Mouse (Mus musculus) right cerebral cortex, postnatal 4 days (tissue): ENCODE results near the gene Ccnd3.
A peak's percentile ranks its signal among the peaks of the same experiment; 100 is the strongest.

ENCODE experiments used
- DNase-seq: peaks from one replicate; pipeline ENCODE4 v3.0.0-alpha.2; 2022

Gene Ccnd3

DNA sequence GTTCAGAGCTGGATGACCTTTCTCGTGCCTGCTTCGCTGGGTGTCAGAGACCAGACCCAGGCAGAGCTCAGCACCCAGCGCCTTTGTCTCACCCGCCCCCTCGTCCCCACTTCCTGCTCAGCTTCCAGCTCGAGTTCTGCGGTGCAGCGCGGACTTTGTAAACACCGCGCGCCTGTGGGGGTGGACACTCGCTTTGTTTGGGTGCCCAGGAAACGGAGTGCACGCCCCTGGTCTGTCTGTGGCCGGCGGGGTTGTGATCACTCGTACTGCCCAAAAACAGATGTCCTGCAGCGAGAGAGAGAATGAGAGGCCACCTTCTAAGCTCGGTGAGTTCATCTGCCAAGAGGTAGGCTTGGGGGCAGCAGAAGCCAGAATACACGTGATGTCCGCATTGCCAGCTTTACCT is at the start of gene Ccnd3:
Gene Ccnd3, plus strand, starts transcription at position 111 of the 406 bp plus-strand sequence.
- DNase-seq: peak; percentile 19

DNA sequence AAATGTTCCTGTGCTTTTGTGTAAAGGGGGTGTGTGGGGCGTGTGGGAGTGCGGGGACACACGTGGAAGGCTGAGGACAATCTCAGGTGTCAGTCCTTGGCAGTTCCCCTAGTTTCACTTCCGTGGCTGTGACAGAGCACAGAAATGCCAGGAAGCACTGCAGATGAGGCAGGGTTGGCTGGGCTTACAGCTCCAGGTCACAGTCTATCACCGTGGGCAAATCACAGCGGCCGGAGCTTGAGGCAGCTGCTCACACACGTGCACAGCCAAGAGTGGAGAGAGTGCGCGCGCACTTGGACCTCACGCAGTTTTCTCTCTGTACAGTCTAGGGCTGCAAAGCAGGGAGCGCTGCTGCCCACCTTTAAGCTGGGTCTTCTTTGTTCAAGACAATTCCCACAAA is 46.5 kb upstream of the Ccnd3 start:
- DNase-seq: no peak

DNA sequence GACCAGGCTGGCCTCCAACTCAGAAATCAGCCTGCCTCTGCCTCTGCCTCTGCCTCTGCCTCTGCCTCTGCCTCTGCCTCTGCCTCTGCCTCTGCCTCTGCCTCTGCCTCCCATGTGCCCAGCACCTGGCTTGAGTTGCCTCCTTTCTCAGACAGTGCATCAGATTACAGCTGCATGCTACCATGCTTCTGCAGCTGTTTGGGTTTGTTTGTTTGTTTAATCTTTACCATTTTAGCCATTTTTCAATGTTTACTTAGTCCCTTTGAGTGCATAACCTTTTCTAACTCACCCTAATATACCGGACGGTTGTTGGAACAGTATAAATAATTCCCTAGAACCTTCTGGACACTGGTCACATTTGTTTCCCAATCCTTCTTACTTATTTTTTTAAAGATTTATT is 45.9 kb upstream of the Ccnd3 start:
- no peak for DNase-seq

GRCm38 (mm10) chr17:47459341-47459919 is 45.4 kb upstream of the Ccnd3 start:
- no peak for DNase-seq

DNA sequence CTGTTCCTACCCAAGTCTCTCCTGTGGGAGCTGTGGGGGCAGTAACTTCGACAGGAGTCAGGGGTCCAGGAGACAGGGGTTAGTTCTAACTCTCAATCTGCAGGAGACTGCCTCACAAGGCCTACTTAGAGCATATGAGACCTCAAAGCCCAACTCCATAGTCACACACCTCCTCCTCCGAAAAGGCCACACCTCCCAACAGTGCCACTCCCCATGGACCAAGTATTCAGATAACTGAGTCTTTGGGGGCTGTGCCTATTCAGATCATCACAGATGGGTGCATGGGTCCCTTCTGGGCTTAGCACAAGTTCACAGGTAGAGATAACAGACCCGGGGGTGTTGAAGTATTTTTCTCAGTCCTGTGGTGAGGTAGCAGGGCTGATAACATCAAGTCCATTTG is 43.2 kb upstream of the Ccnd3 start:
- no peak for DNase-seq

GRCm38 (mm10) chr17:47462209-47462608 is 42.6 kb upstream of the Ccnd3 start:
- no peak for DNase-seq

DNA sequence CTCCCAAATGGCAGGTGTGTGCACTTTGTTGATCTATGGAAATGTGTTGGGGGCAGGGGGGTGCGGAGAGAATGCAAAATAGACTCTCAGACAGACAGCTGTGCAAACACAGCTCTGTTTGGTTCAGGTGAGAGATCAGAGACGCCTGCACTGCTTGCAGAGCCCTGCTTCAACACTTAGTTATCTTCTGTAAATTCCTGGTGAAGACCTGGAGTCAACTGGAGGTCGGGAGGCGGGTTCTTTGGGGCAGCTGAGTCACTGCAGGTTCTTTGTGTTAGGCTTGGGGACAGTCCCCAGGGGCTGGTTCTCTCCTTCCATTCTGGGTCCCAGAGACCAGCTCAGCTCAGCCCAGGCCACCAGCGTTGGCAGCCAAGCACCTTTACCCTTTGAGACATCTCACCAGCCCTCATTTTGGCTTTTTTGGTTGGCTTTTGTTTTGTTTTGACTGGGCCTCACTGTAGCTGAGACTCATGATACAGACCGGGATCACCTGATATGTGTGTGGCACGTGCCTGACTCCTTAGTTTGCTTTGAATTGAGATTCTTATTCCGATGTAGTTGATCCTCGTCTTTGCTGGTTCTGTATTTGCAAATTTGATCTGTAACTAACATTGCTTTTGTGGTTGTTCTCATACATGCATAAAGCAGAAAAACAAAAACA is 42.0 kb upstream of the Ccnd3 start:
- no peak for DNase-seq

DNA sequence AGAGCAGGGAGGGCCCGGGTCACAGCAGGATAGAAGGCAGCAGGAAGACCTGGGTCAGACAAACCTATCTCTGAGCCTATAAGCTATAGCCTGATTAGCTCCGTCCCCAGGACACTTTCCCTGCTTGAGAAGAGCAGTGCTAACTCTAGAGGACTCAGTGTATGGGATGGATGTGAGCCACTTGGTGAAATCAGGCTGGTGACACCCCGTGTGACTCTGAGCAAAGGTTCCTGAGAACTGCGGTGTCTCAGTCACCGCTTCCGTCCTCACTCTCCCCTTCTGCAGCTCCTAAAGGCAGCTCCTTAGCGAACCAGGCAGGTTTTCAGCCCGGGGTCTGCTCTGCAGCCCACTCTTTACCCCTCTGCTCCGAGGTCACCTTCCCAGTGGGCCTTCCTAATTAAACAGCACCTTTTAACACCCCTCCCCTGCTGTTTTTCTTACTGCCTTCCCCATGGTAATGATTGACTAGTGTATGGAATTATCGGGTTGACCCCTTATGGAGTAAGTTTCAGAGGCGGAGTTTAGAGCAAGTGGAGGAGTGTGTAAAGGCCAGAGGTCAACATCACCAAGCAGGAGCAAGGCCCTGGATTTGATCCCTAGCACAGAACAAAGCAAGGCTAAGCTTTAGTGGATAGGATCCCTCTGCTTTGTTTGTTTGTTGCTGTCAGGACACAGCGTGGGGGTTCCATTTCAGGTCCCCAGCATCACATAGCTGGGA is 40.4 kb upstream of the Ccnd3 start:
- no peak for DNase-seq

- DNase-seq: no peak
These were observed 39.8 kb upstream of the Ccnd3 start for GRCm38 (mm10) chr17:47465016-47465415.

- no peak for DNase-seq
These were observed 38.6 kb upstream of the Ccnd3 start for GRCm38 (mm10) chr17:47466284-47466683.

DNA sequence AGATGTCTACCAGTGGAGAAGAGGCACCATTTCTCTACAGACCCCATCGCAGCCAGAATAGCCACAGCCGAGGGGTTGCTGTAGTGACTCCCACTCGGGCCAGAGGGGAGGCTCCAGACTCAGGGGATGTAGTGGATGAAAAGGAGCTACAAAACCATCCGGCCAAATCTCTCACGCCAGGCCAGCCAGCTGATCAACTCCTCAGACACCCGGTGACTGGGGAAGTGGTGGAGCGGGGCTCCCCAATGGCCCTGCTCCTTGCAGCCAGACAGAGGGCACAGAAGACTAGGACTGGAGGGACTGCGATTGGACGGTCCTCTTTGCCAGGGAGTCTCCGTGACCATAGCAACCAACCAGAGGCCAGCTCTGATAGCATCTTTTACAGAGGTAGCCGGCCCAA is 37.2 kb upstream of the Ccnd3 start:
- DNase-seq: no peak

DNA sequence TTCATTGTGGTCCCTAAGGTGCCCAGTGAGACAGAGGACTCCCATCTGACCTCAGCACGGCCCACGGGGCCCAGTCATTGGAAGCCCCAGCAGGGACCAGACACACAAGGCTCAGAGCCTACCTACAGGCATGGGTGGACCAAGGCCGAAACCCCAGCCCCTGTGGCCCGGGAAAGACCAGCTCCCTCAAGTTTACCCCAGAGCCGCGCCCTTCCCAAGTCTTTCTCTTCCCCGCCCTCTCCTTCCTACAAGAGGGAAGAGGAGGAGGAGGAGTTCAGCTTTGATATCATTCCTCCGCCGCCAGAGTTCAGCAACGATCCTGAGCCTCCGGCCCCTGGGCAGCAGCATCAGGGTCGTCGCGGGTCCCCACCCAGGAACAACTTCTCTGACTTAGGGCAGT is 36.8 kb upstream of the Ccnd3 start:
- no peak for DNase-seq

DNA sequence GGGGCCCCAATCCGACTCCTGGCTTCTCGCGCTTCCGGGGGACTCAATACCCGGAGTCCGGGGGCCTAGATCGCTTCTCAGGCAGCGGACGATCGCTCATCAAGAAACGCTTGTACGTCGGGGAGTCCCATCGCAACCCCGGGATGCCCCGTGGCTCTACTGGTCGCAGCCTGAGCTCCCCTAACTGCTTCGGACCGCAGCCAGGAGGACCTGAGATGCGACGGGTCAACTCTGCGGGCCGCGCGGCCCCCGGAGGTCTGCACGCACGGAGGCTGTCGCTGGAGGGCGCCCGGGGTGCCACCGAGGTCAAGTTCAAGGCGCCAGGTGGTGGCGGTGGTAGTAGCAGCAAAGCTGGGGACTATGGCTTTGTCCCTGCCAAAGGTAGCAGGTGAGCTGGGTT is 36.4 kb upstream of the Ccnd3 start:
- no peak for DNase-seq

- DNase-seq: no peak
These were observed 35.2 kb upstream of the Ccnd3 start for GRCm38 (mm10) chr17:47469642-47470041.

DNA sequence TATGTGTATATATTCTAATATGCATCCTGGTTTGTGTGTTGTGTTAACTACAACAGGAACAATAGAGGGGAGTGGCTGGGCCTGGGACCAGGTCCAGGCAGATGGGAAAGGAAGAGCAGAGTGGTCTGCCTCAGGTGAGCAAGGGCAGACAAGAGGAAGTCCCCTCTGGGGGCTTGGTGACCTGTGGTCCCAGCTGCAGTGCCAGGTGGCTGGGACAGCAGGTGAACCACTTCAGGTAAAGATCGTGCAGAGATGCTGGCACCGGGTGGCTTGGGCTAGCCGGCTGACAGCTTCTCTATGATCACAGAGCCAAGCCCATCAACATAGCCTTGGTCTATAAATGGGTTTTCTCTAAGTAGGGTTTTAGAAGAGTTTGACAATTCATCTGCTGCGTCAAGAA is 34.7 kb upstream of the Ccnd3 start:
- DNase-seq: no peak

DNA sequence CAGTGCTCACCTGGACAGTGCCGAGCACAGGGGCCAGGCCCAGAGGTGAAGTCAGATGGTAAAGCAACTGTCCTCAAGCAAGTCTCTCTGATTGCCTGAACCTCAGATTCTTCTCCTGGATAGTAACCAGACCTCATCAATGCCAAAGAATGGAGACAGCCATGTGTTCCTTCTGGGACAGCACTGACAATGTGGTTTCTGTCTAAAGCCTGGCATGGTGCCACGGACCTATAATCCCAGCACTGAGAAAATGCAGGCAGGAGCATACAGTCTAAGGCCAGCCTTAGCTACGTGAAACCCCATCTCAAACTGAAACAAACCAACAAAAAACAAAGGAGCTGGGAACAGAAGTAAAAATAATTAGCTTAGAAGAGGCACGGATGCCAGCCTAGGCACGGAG is 34.2 kb upstream of the Ccnd3 start:
- peak; percentile 32 for DNase-seq

DNA sequence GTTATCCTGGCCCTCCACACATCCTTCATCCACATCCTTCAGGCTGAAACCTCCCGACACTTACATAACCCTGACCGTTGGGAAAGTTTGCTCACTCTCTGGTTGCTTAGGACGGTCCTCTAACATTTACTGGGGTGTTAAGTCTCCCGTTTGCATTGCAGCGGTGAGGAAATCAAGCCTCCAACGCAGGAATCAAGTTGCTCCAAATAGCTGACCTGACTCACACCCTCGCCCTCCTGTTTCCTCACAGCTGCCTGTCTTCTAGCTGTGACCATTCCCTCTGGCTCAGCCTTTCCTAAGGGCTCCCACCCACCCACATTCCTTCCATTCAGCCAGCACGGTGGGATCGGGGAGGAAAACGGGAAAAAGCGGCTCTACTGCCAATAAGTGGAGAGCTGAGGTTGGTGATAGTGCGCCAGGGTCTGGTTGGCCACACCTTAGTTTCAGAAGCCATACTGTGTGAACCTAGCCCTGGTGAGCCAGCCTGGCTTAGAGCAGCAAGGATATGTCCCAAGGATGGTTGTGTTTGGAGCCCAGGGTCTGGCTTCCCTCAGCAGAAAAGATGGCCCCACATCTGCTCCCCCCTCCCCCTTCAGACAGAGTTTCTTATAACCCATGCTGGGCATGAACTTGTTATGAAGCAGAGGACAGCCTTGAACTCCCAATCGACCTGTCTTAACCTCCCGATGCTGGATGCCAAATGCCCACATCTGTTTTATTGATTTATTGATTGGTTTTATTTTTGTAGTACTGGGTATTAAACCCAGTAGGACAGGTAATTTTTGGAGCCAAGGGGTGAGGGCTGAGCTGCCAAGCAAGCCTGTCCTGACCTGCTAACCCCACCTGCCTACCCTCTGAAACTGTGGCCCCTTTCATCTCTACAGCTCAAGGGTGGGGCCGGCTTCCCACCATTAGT is 32.2 kb upstream of the Ccnd3 start:
- DNase-seq: no peak

DNA sequence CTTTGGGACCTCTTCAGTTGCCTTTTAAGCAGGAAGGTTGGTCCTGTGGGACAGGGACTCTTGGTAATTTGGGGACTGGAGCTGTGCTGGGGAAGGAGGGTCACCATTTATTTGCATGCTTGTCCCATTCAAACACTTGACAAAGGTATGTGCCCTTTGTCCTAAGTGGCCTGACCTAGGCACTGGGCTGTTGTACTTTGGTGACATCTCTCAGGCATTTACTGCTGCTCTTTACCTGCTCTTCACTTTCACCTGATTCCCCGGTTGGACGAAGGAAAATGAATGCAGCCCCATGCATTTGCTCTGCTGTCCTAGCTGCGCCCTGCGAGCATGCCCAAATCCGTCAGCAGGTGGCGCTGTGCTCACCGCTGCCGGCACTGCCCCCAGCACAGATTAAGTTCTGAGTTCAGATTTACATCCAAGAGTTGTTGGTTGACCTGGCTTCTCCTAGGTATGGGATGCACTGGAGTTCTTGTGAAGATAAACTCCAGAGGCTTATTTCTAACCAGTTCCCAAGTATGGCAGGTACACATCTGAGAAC is 31.3 kb upstream of the Ccnd3 start:
- DNase-seq: peak; percentile 49

DNA sequence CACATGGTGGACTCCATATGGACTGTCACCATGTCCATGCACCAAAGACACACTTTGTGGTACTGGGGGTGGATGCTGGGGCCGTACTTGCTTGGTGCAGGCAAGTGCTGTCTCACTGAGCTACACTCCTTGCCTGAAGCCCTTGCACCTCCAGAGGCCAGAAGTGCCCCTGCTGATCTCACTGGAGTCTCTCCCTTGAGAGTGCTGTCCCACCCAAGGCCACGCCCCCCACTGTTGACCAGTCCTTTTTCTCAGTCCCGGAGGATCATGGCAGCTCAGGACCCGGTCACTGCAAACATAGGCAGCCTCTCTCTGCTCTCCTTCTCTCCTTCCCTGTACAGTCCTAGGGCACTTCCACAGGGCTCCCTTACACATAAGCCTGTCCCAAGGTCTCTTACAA is 30.6 kb upstream of the Ccnd3 start:
- no peak for DNase-seq

- DNase-seq: no peak
These were observed 29.7 kb upstream of the Ccnd3 start for GRCm38 (mm10) chr17:47475181-47475580.

DNA sequence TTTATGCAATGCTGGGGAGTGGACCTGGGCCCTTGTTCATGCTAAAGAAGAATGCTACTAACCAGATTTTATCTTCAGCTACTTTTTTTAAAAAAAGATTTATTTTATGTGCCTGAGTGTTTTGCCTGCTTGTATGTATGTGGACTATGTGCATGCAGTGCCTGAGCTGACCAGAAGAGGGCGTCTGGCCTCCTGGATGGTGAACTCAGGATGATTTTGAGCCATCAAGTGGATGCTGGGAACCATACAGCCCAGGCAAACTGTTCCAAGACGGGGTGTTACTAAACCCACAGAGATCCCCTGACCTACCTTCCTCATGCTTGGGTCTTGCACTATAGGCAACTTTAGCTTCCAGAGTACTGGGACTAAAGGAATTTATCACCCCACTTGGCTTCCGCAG is 29.1 kb upstream of the Ccnd3 start:
- no peak for DNase-seq

GRCm38 (mm10) chr17:47479887-47480286 is 25.0 kb upstream of the Ccnd3 start:
- DNase-seq: no peak

- peak; percentile 72 for DNase-seq
These were observed 22.4 kb upstream of the Ccnd3 start for GRCm38 (mm10) chr17:47482401-47482800.
